Mouse (Mus musculus) kidney, adult 9 months (tissue): ENCODE measurements around the gene Slc45a2.

ENCODE experiments used
- DNase-seq: peaks from one replicate; pipeline ENCODE4 v3.0.0; 2022

The Slc45a2 gene

GRCm38 (mm10) chr15:11067891-11068290, 67.4 kb downstream of the Slc45a2 start:
- DNase-seq = no peak

GRCm38 (mm10) chr15:11075726-11076361, 75.3 kb downstream of the Slc45a2 start:
- no peak for DNase-seq
